In the genomic region with DNA sequence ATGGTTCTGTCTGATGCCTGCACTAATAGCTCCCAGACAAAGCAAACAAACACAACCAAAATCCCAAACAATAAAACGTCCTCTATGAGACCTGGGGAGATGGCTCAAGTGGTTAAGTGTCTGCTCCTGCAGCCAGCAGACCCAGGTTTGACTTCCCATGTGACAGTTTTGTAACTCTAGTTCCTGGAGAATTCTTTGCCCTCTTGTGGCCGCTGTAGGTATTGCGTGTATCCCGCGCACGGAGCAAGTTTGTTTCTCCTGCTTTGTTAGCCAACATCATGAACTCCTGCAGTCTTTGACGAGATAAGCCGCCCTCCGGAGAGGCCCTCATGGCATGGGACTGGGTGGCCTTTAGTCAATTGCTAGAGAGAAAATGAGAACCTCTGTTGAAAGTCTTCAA, we compare ENCODE assay signal across 9 mouse cellular contexts. TPM values are rescaled to one million over a fixed set of nuclear protein-coding genes. Genes with fewer than 3 reads are reported as not detected.
A peak's percentile ranks its signal among the peaks of the same experiment; 100 is the strongest.
DNase-seq lines count a peak whose midpoint lies in the region; ATAC-seq and TF ChIP-seq lines count a peak whose summit lies in the region.
"Had no signal": no experiment of that assay in that cellular context is flagged by ENCODE, and none has a peak within 500 bp of the region (broad histone marks: within the 10 kb centered on the region; RNA-seq: fewer than 3 reads in every experiment).

No protein-coding gene starts in this region.

- no peak for TF ChIP-seq EP300 in lung, postnatal 0 days (IDR thresholded peaks at IDR 0.05)

- no peak for TF ChIP-seq POLR2A in bone marrow macrophage, adult 2 months (IDR thresholded peaks at IDR 0.05; ENCODE audit: borderline replicate concordance, low read depth, low read length)

- H3K9ac ChIP-seq in forebrain, embryonic 11.5 days (ENCODE audit: low read length): no peak overlapping the region
- no peak overlapping the region for H3K9ac ChIP-seq in forebrain, embryonic 12.5 days
- H3K9ac ChIP-seq in lung, postnatal 0 days (replicated peaks; ENCODE audit: low read depth): no peak overlapping the region
- H3K9ac ChIP-seq: limb, embryonic 15.5 days had no signal

- ATAC-seq in forebrain, embryonic 11.5 days (replicated peaks; ENCODE audit: low FRiP score): peak; percentile 22; the same call in 1 of the 2 replicates
- no peak for ATAC-seq in forebrain, embryonic 12.5 days (ENCODE audit: low FRiP score)
- peak; percentile 30; the same call in 1 of the 2 replicates for ATAC-seq in lung, postnatal 0 days

- TF ChIP-seq CTCF in bone marrow macrophage, adult 2 months (IDR thresholded peaks at IDR 0.05; ENCODE audit: low read depth, low read length): peak; percentile 67
- TF ChIP-seq CTCF in lung, postnatal 0 days (IDR thresholded peaks at IDR 0.05): peak; percentile 89

- no peaks in the 10 kb centered on the region for H3K36me3 ChIP-seq in forebrain, embryonic 11.5 days (ENCODE audit: control insufficient read depth, insufficient read depth, low read length)
- H3K36me3 ChIP-seq in forebrain, embryonic 12.5 days (replicated peaks): no peaks in the 10 kb centered on the region
- H3K36me3 ChIP-seq in lung, postnatal 0 days (ENCODE audit: insufficient read depth, low read length): no peaks in the 10 kb centered on the region
- H3K36me3 ChIP-seq: limb, embryonic 15.5 days had no signal

- no peaks in the 10 kb centered on the region for H3K27me3 ChIP-seq in forebrain, embryonic 11.5 days (ENCODE audit: control insufficient read depth, insufficient read depth, low read length)
- 0 out of 2 replicates have a peak, but pooled peaks cover 13% of the 10 kb centered on the region for H3K27me3 ChIP-seq in forebrain, embryonic 12.5 days
- H3K27me3 ChIP-seq in lung, postnatal 0 days (replicated peaks; ENCODE audit: insufficient read depth, low read length): no peaks in the 10 kb centered on the region
- H3K27me3 ChIP-seq: limb, embryonic 15.5 days had no signal

- H3K4me2 ChIP-seq in forebrain, embryonic 11.5 days (ENCODE audit: low read depth, low read length, severe bottlenecking): no peak overlapping the region
- no peak overlapping the region for H3K4me2 ChIP-seq in forebrain, embryonic 12.5 days
- no peak overlapping the region for H3K4me2 ChIP-seq in lung, postnatal 0 days (replicated peaks; ENCODE audit: low read depth, low read length)
- H3K4me2 ChIP-seq: limb, embryonic 15.5 days had no signal

- peak; percentile 93 for DNase-seq in forebrain, embryonic 11.5 days (ENCODE audit: low spot score)
- DNase-seq in CD4-positive helper T cell, adult 2 months (ENCODE audit: low read depth, low spot score): peak; percentile 71
- peak; percentile 61 to 70 for DNase-seq in frontal cortex, postnatal 25 days (ENCODE audit: low spot score in 2 of 2)
- DNase-seq in kidney, postnatal 14 days: peak; percentile 78
- peak; percentile 70 for DNase-seq in lung, postnatal 0 days (ENCODE audit: low spot score)
- peak; percentile 56 for DNase-seq in spleen, adult 12 weeks (ENCODE audit: low spot score)

- WGBS in forebrain, embryonic 11.5 days: 4% methylated on average over 9 of the region's 9 CpGs
- 4% methylated on average over 9 of the region's 9 CpGs for WGBS in forebrain, embryonic 12.5 days
- 1% methylated on average over 9 of the region's 9 CpGs for WGBS in lung, postnatal 0 days

- peaks cover 11% of the 10 kb centered on the region; the same call in 1 of the 2 replicates for H3K4me1 ChIP-seq in forebrain, embryonic 11.5 days (replicated peaks; ENCODE audit: control insufficient read depth, insufficient read depth, low read length)
- H3K4me1 ChIP-seq in forebrain, embryonic 12.5 days: peaks cover 29% of the 10 kb centered on the region
- no peaks in the 10 kb centered on the region for H3K4me1 ChIP-seq in bone marrow macrophage, adult 2 months (ENCODE audit: control insufficient read depth, insufficient read depth, low read length)
- no peaks in the 10 kb centered on the region for H3K4me1 ChIP-seq in lung, postnatal 0 days (ENCODE audit: insufficient read depth, low read depth, low read length)

- no peaks in the 10 kb centered on the region for H3K9me3 ChIP-seq in forebrain, embryonic 11.5 days (ENCODE audit: control insufficient read depth, low read length)
- H3K9me3 ChIP-seq in forebrain, embryonic 12.5 days: no peaks in the 10 kb centered on the region
- H3K9me3 ChIP-seq in lung, postnatal 0 days (ENCODE audit: low read length): no peaks in the 10 kb centered on the region
- H3K9me3 ChIP-seq: limb, embryonic 15.5 days had no signal

- H3K4me3 ChIP-seq in forebrain, embryonic 11.5 days (ENCODE audit: low read depth, low read length): no peak overlapping the region
- no peak overlapping the region for H3K4me3 ChIP-seq in forebrain, embryonic 12.5 days (replicated peaks)
- H3K4me3 ChIP-seq in bone marrow macrophage, adult 2 months (ENCODE audit: insufficient read depth, low read length): no peak overlapping the region
- H3K4me3 ChIP-seq in lung, postnatal 0 days (ENCODE audit: low read depth, low read length): no peak overlapping the region
- H3K4me3 ChIP-seq: limb, embryonic 15.5 days had no signal

- no peak overlapping the region for H3K27ac ChIP-seq in forebrain, embryonic 11.5 days (ENCODE audit: low read depth, low read length)
- no peak overlapping the region for H3K27ac ChIP-seq in forebrain, embryonic 12.5 days
- no peak overlapping the region for H3K27ac ChIP-seq in bone marrow macrophage, adult 2 months (ENCODE audit: insufficient read depth, low read depth, low read length)
- no peak overlapping the region for H3K27ac ChIP-seq in lung, postnatal 0 days (ENCODE audit: low read length)
- H3K27ac ChIP-seq: limb, embryonic 15.5 days had no signal

RNA-seq across cellular contexts. Expression of a gene that starts 20.2 kb away (rescaled TPM):
- 772 and 838 TPM in 2 replicates for polyA plus RNA-seq in forebrain, embryonic 11.5 days (2014; fragmentation: Nextera tagmentation; extraction: Ambion mirVana)
- 610 and 612 TPM in 2 replicates for polyA plus RNA-seq in forebrain, embryonic 12.5 days (2016; fragmentation: Nextera tagmentation; extraction: Ambion mirVana)
- polyA plus RNA-seq in bone marrow macrophage, adult 2 months (2012; ENCODE audit: insufficient read depth, insufficient read length, missing spikeins): 711 and 874 TPM in 2 replicates
- polyA plus RNA-seq in lung, postnatal 0 days (2015; fragmentation: Nextera tagmentation; extraction: Ambion mirVana): 456 and 488 TPM in 2 replicates

RNA-seq across cellular contexts. Expression of a gene that starts 51.9 kb away (rescaled TPM):
- 0.32 TPM in 1 of 2 replicates, not detected in the other for polyA plus RNA-seq in forebrain, embryonic 11.5 days (2014; fragmentation: Nextera tagmentation; extraction: Ambion mirVana)
- 0.23 and 0.36 TPM in 2 replicates for polyA plus RNA-seq in forebrain, embryonic 12.5 days (2016; fragmentation: Nextera tagmentation; extraction: Ambion mirVana)
- not detected in 2 replicates for polyA plus RNA-seq in bone marrow macrophage, adult 2 months (2012; ENCODE audit: insufficient read depth, insufficient read length, missing spikeins)
- 3.6 and 4.1 TPM in 2 replicates for polyA plus RNA-seq in lung, postnatal 0 days (2015; fragmentation: Nextera tagmentation; extraction: Ambion mirVana)
